Mouse (Mus musculus): Measurements from ENCODE around the gene Gm39566. TPM values are rescaled to one million over a fixed set of nuclear protein-coding genes. Genes with fewer than 3 reads are reported as not detected.

The Gm39566 gene
- not detected for polyA plus RNA-seq (2017; shearing (Covaris generic))

DNA sequence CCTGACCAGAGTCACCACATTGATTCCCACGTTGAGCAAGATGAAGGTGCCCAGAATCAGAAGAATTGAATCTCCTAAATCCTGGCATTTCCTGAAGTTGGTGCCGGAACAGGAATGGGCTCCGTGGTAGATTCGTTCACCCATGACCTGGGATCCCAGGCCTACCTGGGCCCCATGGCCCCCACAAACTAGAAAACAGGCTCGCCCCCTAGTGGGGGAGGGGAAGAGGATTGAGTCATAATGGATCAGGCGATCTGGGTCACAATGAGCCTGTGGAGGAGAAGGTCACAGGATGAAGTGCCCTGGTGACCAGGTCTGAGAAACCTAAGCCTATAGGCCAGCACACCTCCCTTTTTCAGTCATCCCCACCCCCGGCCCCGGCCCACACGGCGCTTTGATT is at the start of gene Gm39566:
Gene Gm39566, minus strand, starts transcription at position 144 of the 400 bp plus-strand sequence.

DNA sequence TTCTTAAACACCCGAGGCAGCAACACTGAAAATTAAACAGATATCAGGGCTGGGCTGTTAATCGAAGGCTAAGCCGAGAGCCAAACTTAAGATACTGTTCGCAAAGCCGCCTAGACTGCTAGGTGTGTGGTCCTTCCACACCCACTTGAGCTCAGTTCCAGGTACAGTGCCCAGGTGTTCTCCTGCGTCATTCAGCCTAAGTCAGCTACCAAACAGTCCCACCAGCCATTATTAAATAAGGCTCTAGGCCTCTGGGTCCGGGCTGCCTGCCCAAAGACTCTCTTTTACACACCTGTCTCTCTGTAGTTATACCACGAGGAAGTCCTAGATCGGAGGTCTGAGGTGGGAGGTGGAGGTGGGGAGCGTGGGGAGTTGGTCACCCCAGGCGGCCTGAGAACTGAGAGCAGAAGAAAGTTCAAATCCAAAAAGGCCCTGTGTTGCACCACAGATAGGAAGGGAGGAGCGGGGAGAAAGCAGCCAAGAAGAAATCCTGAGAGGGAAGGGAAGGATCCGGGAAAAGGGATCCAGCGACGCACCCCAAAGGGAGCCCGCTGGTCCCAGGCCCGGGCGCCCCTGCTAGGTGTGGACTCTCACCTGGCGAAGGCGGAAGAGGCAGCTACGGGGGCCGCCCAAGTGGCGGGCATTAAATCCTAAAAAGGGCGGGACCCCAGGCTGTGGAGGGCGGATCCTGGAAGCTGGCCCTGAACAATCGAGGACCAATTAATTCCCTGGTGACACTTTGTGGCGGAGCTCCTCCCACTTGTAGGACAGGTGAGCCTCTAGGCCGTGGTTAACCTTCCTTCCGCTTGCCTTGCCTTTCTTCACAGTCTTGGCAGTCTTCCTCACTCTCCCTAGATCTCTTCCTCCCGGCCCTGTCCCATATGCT is 43.3 kb upstream of the Gm39566 start, which contains the start of gene Tnk1:
Gene Tnk1, minus strand, starts transcription at position 618 of the 886 bp plus-strand sequence.

DNA sequence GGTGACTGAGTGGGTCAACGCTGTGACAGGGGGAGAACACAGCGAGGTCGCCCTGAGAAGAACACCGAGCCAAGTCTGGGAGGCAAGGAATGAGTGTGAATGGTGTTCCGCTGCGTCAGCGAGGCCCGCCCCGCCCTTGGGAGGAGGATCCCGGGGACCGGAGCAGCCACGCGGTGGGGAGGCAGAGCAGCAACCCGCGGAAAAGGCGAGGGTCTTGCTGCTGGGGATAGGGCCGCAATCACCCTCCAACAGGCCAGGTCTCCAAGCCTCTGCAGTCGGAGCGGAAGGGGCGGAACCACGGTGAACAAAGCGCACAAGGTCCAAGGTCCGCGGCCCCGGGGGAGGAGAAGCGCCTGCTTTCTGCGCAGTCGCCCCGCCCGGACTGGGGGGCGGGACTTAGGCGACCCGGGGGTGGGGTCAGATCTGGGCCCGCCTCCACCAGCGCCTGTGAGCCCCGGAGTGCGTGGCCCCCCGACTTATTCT is 31.1 kb upstream of the Gm39566 start, which contains the start of gene Plscr3:
Gene Plscr3, plus strand, starts transcription at position 179 of the 483 bp plus-strand sequence.

DNA sequence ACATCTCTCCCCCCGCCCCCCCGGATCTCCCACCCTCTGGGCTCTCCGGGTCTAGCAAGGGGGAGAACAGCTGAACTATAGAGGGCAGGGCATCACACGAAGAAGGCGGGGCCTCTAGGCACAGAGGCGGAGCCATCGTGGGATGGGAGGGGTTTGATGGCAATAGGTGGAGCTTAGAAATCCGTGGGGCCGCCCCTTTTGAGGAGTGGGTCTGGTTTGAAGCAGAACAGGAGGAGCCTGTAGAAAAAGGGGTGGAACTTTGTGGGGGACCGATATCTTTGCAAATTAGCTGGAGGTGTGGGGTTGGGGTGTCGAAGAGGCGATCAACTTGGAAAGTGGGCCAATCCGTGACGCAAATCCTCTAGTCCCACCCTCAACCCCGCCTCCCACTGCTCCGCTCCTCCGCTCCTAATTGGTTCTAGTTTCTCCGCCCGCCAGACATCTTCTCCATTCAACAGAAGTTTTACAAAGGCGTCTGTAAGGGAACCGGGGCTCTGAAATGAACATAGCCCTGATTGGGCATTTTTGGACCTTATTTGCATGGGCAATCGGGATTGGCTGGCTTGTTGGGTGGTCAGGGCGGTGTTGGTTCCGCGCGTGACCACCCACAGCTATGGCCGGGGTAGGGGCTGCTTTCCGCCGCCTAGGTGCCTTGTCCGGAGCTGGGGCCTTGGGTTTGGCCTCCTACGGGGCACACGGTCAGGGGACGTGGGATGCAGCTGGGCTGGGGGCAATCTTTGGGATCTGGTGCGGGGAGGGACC is 23.0 kb upstream of the Gm39566 start, which contains the start of gene Tmem256:
Gene Tmem256, plus strand, starts transcription at position 563 of the 762 bp plus-strand sequence.

DNA sequence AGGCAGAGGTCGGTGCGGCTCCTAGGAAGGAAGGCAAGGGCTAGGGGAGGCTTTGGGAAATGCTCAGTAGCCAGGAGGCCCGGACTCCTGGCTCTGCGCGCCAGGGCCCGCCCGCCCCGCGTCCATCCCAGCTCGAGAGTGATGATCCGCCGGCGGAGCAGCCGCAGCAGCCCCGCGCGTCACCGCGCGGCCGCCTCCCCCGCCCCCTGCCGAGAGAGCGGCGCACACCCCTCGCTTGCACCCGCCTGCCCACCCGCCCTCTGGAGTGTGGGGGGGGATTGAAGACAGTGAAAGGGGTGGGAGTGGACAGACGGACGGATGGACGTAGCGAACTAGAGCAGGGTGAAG is 22.5 kb upstream of the Gm39566 start, which contains the start of gene Nlgn2:
Gene Nlgn2, minus strand, starts transcription at position 181 of the 348 bp plus-strand sequence.

DNA sequence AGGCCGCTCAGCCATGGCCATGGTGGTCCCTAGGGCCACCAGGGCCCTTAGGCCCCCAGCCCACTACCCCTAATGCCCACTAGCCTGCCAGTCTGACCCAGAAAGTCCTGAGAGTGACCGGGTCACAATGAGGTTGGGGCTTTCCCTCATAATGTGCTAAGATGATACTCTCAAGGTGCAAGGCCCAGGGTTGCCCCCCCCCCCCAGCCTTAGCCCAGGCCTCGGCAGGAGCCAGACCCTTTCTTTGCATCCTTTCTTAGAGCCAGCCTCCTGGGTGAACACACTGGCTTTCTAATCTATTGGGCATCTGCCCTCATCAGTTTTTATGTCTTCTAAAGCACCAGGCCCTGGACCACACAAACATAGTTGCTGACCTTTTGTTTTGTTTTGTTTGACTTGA is 7.0 kb upstream of the Gm39566 start, which contains the start of gene Spem1:
Gene Spem1, minus strand, starts transcription at position 101 of the 400 bp plus-strand sequence.

DNA sequence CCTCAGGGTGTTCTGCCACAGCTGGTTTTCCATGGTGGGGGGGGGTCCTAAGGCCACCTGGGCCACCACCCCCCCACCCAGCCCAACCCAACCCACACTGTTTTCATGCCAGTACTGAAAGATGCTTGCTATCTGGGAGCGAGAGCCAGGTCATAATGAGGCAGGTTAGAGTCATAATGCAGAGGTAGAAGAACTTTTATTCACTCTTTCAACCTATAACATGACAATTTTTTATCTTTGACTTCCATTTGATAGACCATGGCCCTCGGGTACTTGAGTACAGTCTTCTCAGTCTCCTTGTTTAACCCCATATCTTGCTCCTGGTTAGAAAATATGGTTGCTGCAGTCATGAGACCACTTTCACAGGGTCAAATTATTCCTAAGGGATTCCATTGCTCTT is 3.3 kb upstream of the Gm39566 start, which contains the start of gene Spem2:
Gene Spem2, minus strand, starts transcription at position 101 of the 400 bp plus-strand sequence.

DNA sequence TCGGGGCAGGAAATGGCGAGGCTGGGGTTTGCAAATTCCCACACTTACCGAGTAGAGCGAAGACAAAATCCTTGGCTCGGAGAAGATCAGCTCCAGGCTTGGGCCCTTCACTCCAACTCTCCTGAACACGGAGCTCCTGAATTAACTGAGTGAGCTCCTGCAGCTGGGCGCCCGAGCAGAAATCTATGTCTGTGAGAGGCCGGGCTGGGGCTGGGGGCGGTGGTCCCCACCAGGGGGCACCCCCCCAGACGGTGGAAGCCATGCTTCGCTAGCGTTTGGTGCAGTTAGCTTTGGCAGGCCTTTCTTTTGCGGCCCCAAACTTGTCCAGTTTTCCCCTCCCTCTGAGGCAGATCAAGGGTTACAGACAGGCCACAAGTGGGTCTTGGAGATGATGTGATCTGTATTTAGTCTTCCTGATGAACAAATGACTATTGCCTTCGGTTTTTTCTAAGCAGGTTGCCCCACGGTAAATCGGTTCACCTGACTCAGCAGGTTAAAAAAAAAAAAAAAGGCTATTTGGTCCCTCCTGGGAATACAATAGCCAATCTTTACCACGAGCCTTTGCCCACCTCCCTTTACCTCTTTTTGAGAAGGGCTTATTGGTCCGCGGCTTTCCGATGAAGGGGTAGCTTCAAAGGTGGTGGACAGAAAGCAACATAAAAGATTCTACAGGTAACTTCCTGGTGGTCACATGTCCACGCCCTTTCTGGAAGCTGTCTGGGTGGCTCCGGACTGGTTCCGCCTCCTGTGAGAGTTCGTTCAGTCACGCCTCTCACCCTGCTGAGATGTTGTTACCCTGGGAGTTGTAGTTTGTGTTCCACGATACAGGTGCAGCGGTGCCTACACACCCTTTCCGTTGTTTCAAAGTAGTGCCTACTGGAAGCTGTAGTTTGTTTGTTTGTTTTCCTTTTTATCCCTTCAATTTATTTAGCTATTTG is 9.9 kb downstream of the Gm39566 start, which contains the start of gene Tmem102:
Gene Tmem102, minus strand, starts transcription at position 653 of the 938 bp plus-strand sequence.

DNA sequence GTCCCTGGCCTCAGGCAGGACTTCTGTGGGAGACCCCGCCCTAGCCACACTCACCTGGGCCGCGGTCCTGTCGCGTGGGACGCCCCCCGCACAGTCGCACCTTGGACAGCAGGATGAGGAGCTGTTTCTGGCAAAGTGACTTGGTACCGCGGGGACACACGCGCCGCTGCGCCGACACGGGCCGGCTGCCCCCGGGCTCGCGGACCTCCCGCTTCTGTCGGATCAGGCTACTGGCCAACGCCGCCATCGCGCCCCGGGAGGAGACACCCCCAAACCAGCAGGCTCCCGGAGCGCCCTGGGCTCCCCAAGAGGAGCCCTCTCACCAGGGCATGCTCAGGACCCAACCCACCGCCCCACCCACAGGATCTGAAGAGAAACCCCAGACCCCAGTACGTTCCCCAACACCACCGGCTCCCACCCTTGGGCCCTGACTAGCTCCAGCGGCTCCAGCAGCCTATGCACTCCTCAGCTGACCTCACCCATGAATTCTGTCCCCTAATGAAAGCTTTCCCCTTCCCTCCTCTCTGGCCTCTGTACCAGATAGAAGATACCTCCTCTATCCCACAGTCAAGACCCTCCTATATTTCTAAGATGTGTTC is 13.6 kb downstream of the Gm39566 start, which contains the start of gene Fgf11:
Gene Fgf11, minus strand, starts transcription at position 479 of the 599 bp plus-strand sequence.

DNA sequence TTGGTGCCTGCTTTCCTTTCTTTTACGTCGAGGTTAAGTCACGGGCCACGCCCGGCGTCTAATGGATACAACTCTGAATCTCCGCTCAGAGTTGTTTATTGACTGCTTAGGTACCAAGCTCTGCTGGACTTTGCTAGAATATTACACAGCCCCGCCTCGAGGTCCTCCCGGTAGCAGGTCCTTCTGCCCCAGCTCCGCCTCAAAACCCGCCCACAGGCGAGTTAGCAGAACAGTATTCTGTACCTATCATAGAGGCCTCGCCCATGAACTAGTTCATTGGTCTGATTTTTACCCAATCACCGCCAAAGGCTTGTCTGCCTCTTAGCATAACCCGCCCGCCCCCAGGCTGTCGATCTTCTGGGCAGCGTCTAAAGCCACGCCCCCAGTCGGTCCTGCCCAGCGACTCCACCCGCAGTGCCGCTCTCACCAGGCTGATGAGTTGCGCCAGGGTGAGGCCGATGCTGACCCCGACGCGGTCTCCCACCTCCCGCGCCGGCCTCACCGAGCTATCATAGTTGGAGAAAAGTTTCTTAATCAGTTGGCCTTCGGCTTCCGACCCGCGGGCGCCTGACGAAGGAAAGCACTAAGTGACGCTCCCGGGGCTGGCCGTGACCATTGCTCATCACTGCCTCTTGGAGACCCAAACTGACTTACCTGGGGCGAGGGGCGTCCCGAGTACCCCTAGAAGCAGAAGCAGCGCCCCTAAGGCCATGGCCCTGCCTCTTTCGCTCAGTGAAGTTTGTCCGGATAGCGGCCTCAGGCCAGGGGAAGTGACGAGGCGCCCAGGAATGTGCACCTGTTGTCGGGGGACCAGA is 19.7 kb downstream of the Gm39566 start, which contains the start of gene Chrnb1:
Gene Chrnb1, minus strand, starts transcription at position 776 of the 815 bp plus-strand sequence.

DNA sequence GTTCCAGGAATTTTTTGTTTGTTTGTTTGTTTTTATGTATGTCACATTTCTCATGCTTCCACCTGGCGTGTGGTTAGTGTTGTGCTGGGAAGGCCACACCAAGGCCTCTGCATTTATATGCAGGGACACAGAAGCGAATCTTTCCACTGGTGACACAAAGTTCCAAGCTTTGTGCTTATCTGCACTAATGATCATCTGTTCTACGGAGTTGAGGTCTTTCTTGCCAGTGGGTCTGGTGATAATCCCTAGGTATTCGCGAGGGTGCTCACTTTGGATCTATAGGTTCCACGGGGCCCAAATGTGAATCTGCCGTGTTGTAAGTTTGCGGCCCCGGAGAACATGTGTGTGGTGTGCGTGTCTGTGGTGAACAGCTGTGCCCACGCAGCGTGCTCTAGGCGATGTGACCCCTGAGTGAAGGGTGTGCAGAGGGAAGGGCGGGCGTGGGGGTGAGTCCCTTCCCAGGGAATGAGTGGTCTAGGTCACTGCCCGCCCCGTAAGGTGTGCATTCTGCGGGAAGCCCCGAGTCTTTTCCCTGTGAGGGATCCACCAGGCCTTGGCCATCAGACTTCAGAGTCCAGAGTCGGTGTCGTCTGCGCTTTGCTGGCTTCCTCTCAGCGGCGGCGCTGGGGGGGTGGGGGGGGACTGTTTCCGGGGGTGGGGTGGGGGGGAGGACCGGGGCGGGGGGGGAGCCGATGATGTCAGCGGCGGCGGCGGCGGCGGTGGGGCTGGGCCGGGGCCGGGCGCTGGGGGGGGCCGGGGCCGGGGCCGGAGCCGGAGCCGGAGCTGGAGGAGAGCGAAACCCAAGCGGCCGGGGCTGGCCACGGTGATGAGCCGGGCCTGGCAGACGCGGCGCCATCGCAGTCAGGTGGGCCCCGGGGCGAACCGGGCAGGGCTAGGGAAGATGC is 49.6 kb downstream of the Gm39566 start, which contains the start of gene Zbtb4:
Gene Zbtb4, plus strand, starts transcription at position 692 of the 905 bp plus-strand sequence.

DNA sequence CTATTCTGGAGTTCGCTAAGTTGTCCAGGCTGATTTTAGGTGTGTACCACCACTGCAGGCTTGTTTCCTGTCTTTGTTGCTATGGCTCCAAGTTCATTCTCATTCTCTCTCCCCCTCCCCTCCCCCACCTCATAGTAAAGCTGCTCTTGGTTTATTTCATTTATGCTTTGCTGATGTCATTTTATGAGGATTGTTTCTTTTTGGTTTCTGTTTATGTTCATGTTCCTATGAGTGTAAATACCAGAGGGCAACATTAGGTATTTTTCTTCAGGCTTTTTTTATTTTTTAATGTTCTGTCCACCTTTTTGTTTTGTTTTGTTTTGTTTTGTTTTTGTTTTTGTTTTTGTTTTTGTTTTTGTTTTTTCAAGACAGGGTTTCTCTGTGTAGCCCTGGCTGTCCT is 53.2 kb downstream of the Gm39566 start, which contains the start of gene Slc35g3:
Gene Slc35g3, minus strand, starts transcription at position 101 of the 400 bp plus-strand sequence.

Other genes with a start within 250 kb of the Gm39566 start
- gene Wrap53, start 235.0 kb downstream of the Gm39566 start, polyA plus RNA-seq (2017; shearing (Covaris generic)) = 34.5 TPM
- 251 TPM for gene Trp53, start 234.9 kb downstream of the Gm39566 start, polyA plus RNA-seq (2017; shearing (Covaris generic))
- gene Atp1b2, start 209.4 kb downstream of the Gm39566 start, polyA plus RNA-seq (2017; shearing (Covaris generic)) = not detected
- not detected for gene Shbg, start 197.4 kb downstream of the Gm39566 start, polyA plus RNA-seq (2017; shearing (Covaris generic))
- not detected for gene Sat2, start 193.3 kb downstream of the Gm39566 start, polyA plus RNA-seq (2017; shearing (Covaris generic))
- 8.7 TPM for gene Fxr2, start 182.3 kb downstream of the Gm39566 start, polyA plus RNA-seq (2017; shearing (Covaris generic))
- gene Sox15, start 160.0 kb downstream of the Gm39566 start, polyA plus RNA-seq (2017; shearing (Covaris generic)) = not detected
- gene Mpdu1, start 152.7 kb downstream of the Gm39566 start, polyA plus RNA-seq (2017; shearing (Covaris generic)) = 54.7 TPM
- gene Cd68, start 149.1 kb downstream of the Gm39566 start, polyA plus RNA-seq (2017; shearing (Covaris generic)) = 10.0 TPM
- 587 TPM for gene Eif4a1, start 142.9 kb downstream of the Gm39566 start, polyA plus RNA-seq (2017; shearing (Covaris generic))
- gene Senp3, start 133.2 kb downstream of the Gm39566 start, polyA plus RNA-seq (2017; shearing (Covaris generic)) = 41.0 TPM
- gene Tnfsf13, start 129.5 kb downstream of the Gm39566 start, polyA plus RNA-seq (2017; shearing (Covaris generic)) = not detected
- not detected for gene Tnfsf12, start 119.4 kb downstream of the Gm39566 start, polyA plus RNA-seq (2017; shearing (Covaris generic))
- not detected for gene Tnfsfm13, start 119.2 kb downstream of the Gm39566 start, polyA plus RNA-seq (2017; shearing (Covaris generic))
- 59.9 TPM for gene Polr2a, start 56.7 kb downstream of the Gm39566 start, polyA plus RNA-seq (2017; shearing (Covaris generic))
- not detected for gene Slc35g3, start 53.3 kb downstream of the Gm39566 start, polyA plus RNA-seq (2017; shearing (Covaris generic))
- gene Zbtb4, start 49.4 kb downstream of the Gm39566 start, polyA plus RNA-seq (2017; shearing (Covaris generic)) = 4.5 TPM
- 4.8 TPM for gene Chrnb1, start 19.4 kb downstream of the Gm39566 start, polyA plus RNA-seq (2017; shearing (Covaris generic))
- gene Fgf11, start 13.4 kb downstream of the Gm39566 start, polyA plus RNA-seq (2017; shearing (Covaris generic)) = not detected
- gene Tmem102, start 9.7 kb downstream of the Gm39566 start, polyA plus RNA-seq (2017; shearing (Covaris generic)) = not detected
- gene Spem2, start 3.2 kb upstream of the Gm39566 start, polyA plus RNA-seq (2017; shearing (Covaris generic)) = not detected
- gene Spem1, start 6.9 kb upstream of the Gm39566 start, polyA plus RNA-seq (2017; shearing (Covaris generic)) = not detected
- 0.56 TPM for gene Nlgn2, start 22.5 kb upstream of the Gm39566 start, polyA plus RNA-seq (2017; shearing (Covaris generic))
- 125 TPM for gene Tmem256, start 23.2 kb upstream of the Gm39566 start, polyA plus RNA-seq (2017; shearing (Covaris generic))
- 23.8 TPM for gene Plscr3, start 31.1 kb upstream of the Gm39566 start, polyA plus RNA-seq (2017; shearing (Covaris generic))
- not detected for gene Tnk1, start 43.4 kb upstream of the Gm39566 start, polyA plus RNA-seq (2017; shearing (Covaris generic))
- not detected for gene Tmem95, start 62.7 kb upstream of the Gm39566 start, polyA plus RNA-seq (2017; shearing (Covaris generic))
- gene Kctd11, start 66.1 kb upstream of the Gm39566 start, polyA plus RNA-seq (2017; shearing (Covaris generic)) = 2.1 TPM
- 613 TPM for gene Acap1, start 80.2 kb upstream of the Gm39566 start, polyA plus RNA-seq (2017; shearing (Covaris generic))
- gene 2810408A11Rik, start 85.7 kb upstream of the Gm39566 start, polyA plus RNA-seq (2017; shearing (Covaris generic)) = 2.8 TPM
- gene Neurl4, start 85.8 kb upstream of the Gm39566 start, polyA plus RNA-seq (2017; shearing (Covaris generic)) = 3.6 TPM
- gene Gps2, start 98.6 kb upstream of the Gm39566 start, polyA plus RNA-seq (2017; shearing (Covaris generic)) = 135 TPM
- 1,138 TPM for gene Eif5a, start 106.7 kb upstream of the Gm39566 start, polyA plus RNA-seq (2017; shearing (Covaris generic))
- not detected for gene Ybx2, start 120.5 kb upstream of the Gm39566 start, polyA plus RNA-seq (2017; shearing (Covaris generic))
- 0.31 TPM for gene Slc2a4, start 132.9 kb upstream of the Gm39566 start, polyA plus RNA-seq (2017; shearing (Covaris generic))
- not detected for gene Cldn7, start 149.5 kb upstream of the Gm39566 start, polyA plus RNA-seq (2017; shearing (Covaris generic))
- gene Ctdnep1, start 165.9 kb upstream of the Gm39566 start, polyA plus RNA-seq (2017; shearing (Covaris generic)) = 30.2 TPM
- gene Elp5, start 167.2 kb upstream of the Gm39566 start, polyA plus RNA-seq (2017; shearing (Covaris generic)) = 70.4 TPM
- gene Gabarap, start 175.8 kb upstream of the Gm39566 start, polyA plus RNA-seq (2017; shearing (Covaris generic)) = 493 TPM
- 114 TPM for gene Phf23, start 180.5 kb upstream of the Gm39566 start, polyA plus RNA-seq (2017; shearing (Covaris generic))
- gene Dvl2, start 185.3 kb upstream of the Gm39566 start, polyA plus RNA-seq (2017; shearing (Covaris generic)) = 19.7 TPM
- 120 TPM for gene Acadvl, start 200.1 kb upstream of the Gm39566 start, polyA plus RNA-seq (2017; shearing (Covaris generic))
- gene Dlg4, start 201.6 kb upstream of the Gm39566 start, polyA plus RNA-seq (2017; shearing (Covaris generic)) = 9.4 TPM
- not detected for gene Asgr1, start 238.8 kb upstream of the Gm39566 start, polyA plus RNA-seq (2017; shearing (Covaris generic))